Mouse (Mus musculus): ENCODE results near the gene Olfr203.
"Not testable (repeated sequence)": the region's sequence is repeated elsewhere in the genome, so short reads cannot be mapped to it uniquely, and the experiment has no call there.

GRCm38 (mm10) chr16:59323262-59323661, 24.6 kb downstream of the Olfr203 start:
- TF ChIP-seq SMC3 (IDR thresholded peaks at IDR 0.05; ENCODE audit: low read depth, low read length); CTCF (IDR thresholded peaks at IDR 0.05 in 2 of 3, conservative IDR thresholded peaks at IDR 0.05 in 1 of 3; ENCODE audit: control insufficient read depth in 1 of 3, insufficient read depth in 1 of 3, low read depth in 2 of 3, low read length in 3 of 3, poor library complexity in 1 of 3, severe bottlenecking in 1 of 3); NELFE (IDR thresholded peaks at IDR 0.05; ENCODE audit: low read depth, low read length); USF2 (IDR thresholded peaks at IDR 0.05; ENCODE audit: borderline replicate concordance in 1 of 2, insufficient read depth in 1 of 2, low read depth in 1 of 2, low read length in 2 of 2); GATA1 (IDR thresholded peaks at IDR 0.05; ENCODE audit: low read depth, low read length); TAL1 (IDR thresholded peaks at IDR 0.05; ENCODE audit: low read length); HCFC1 (IDR thresholded peaks at IDR 0.05; ENCODE audit: low read depth, low read length); POLR2A (IDR thresholded peaks at IDR 0.05; ENCODE audit: control insufficient read depth in 1 of 2, insufficient read depth in 1 of 2, low read depth in 1 of 2, low read length in 2 of 2, poor library complexity in 1 of 2): not testable (repeated sequence)

Measured in MEL (cell line).